Mouse (Mus musculus): ENCODE data around the gene Ripply1.
"Not testable (repeated sequence)": the region's sequence is repeated elsewhere in the genome, so short reads cannot be mapped to it uniquely, and the experiment has no call there.

Gene Ripply1

GRCm38 (mm10) chrX:139780988-139781387 lies 1.2 kb downstream of the Ripply1 start:
- no peak for DNase-seq (ENCODE audit: low spot score)

- no peak for DNase-seq (ENCODE audit: low spot score)
Observed at GRCm38 (mm10) chrX:139779401-139779800, 2.8 kb downstream of the Ripply1 start.

GRCm38 (mm10) chrX:139778886-139779285 lies 3.3 kb downstream of the Ripply1 start:
- no peak for DNase-seq (ENCODE audit: low spot score)

- no peak for DNase-seq (ENCODE audit: low spot score)
Observed at GRCm38 (mm10) chrX:139777357-139777756, 4.8 kb downstream of the Ripply1 start.

GRCm38 (mm10) chrX:139775084-139775612 lies 7.0 kb downstream of the Ripply1 start:
- DNase-seq (ENCODE audit: low spot score): no peak

- DNase-seq (ENCODE audit: low spot score): no peak
Observed at GRCm38 (mm10) chrX:139774309-139775083, 7.7 kb downstream of the Ripply1 start.

- no peak for DNase-seq (ENCODE audit: low spot score)
Observed at GRCm38 (mm10) chrX:139769975-139770637, 12.0 kb downstream of the Ripply1 start.

- DNase-seq (ENCODE audit: low spot score): no peak
Observed at GRCm38 (mm10) chrX:139762546-139762945, 19.6 kb downstream of the Ripply1 start.

- not testable (repeated sequence) for DNase-seq (ENCODE audit: low spot score)
Observed at GRCm38 (mm10) chrX:139758634-139759033, 23.5 kb downstream of the Ripply1 start.

- no peak for DNase-seq (ENCODE audit: low spot score)
Observed at GRCm38 (mm10) chrX:139751855-139752254, 30.3 kb downstream of the Ripply1 start.

GRCm38 (mm10) chrX:139737066-139737465 lies 45.1 kb downstream of the Ripply1 start:
- DNase-seq (ENCODE audit: low spot score): no peak

- no peak for DNase-seq (ENCODE audit: low spot score)
Observed at GRCm38 (mm10) chrX:139730541-139730940, 51.6 kb downstream of the Ripply1 start.

Measured in left cerebral cortex, adult 11 months (tissue).